Mouse (Mus musculus) forebrain, embryonic 16.5 days (tissue): ENCODE measurements around the gene Mrps9. TPM values are rescaled to one million over a fixed set of nuclear protein-coding genes. Genes with fewer than 3 reads are reported as not detected.

Experiments
- ATAC-seq: fragments of 200-750 bp; cut with Nextera tagmentation; 2 replicates; pipeline ENCODE4 v1.8.0; 2017; ENCODE audit warnings: mild to moderate bottlenecking, moderate library complexity
- H3K27ac ChIP-seq: fragments of 300-500 bp; sonication (generic); 2 replicates; pipeline ENCODE4 v1.5.1; 2014; ENCODE audit warnings: low read length, control low read depth
- H3K27me3 ChIP-seq: fragments of 300-500 bp; sonication (generic); replicated peaks from 2 replicates; pipeline ENCODE4 v1.6.1; 2014; ENCODE audit warnings: low read length; ENCODE audit not compliant: control insufficient read depth, insufficient read depth
- H3K36me3 ChIP-seq: fragments of 300-500 bp; sonication (generic); 2 replicates; pipeline ENCODE4 v1.6.1; 2014; ENCODE audit not compliant: control insufficient read depth, insufficient read depth
- H3K4me1 ChIP-seq: fragments of 300-500 bp; sonication (generic); replicated peaks from 2 replicates; pipeline ENCODE4 v1.6.1; 2014; ENCODE audit warnings: low read length; ENCODE audit not compliant: control insufficient read depth, insufficient read depth
- H3K4me2 ChIP-seq: fragments of 300-500 bp; sonication (generic); 2 replicates; pipeline ENCODE4 v1.6.1; 2014; ENCODE audit warnings: mild to moderate bottlenecking, low read length, control low read depth
- H3K4me3 ChIP-seq: fragments of 300-500 bp; sonication (generic); replicated peaks from 2 replicates; pipeline ENCODE4 v1.5.1; 2014; ENCODE audit warnings: mild to moderate bottlenecking, low read length, control low read depth
- H3K9ac ChIP-seq: fragments of 300-500 bp; sonication (generic); replicated peaks from 2 replicates; pipeline ENCODE4 v1.6.1; 2014; ENCODE audit warnings: low read depth, low read length, control low read depth
- H3K9me3 ChIP-seq: fragments of 300-500 bp; sonication (generic); 2 replicates; pipeline ENCODE4 v1.6.1; 2016; ENCODE audit warnings: low read length; ENCODE audit not compliant: control insufficient read depth
- WGBS: fragments of 180-500 bp; shearing (Covaris S2); extraction: QIAGEN DNeasy Blood & Tissue Kit; methylation state at CpG from one replicate; pipeline ENCODE4 v1.1.7; 2014; 5-methylcytosine and 5-hydroxymethylcytosine counted together
- polyA plus RNA-seq: library from polyadenylated mRNA; unstranded; fragments of >200 nt; fragmentation: Nextera tagmentation; extraction: Ambion mirVana; gene quantifications from 2 replicates; pipeline ENCODE4 v1.2.1, GENCODE M21; 2015

Mrps9 gene
- polyA plus RNA-seq, 1 experiment from 2014 or later = 33.5 TPM

GRCm38 (mm10) chr1:42888541-42889349 lies 37.7 kb downstream of the Mrps9 start:
- WGBS = 19% methylated on average over 22 of the region's 22 CpGs
- H3K9ac ChIP-seq = no peak overlapping the region

GRCm38 (mm10) chr1:42889421-42889887 lies 38.4 kb downstream of the Mrps9 start:
- Histone ChIP-seq H3K4me1 (peaks cover 15% of the 10 kb centered on the region), H3K27ac (no peak overlapping the region; the same call in 1 of the 2 replicates), H3K4me2 (no peak overlapping the region), H3K9ac (0 out of 2 replicates have a peak overlapping the region, but pooled peaks have one; percentile 11), H3K4me3 (no peak overlapping the region), H3K27me3 (no peaks in the 10 kb centered on the region), H3K9me3 (no peaks in the 10 kb centered on the region), H3K36me3 (no peaks in the 10 kb centered on the region)
- ATAC-seq = peak; percentile 67
- WGBS = 24% methylated on average over 7 of the region's 7 CpGs

More at GRCm38 (mm10) chr1:42888541-42889349, 37.7 kb downstream of the Mrps9 start:
- ATAC-seq = peak; percentile 56
- Histone ChIP-seq H3K4me3 (0 out of 2 replicates have a peak overlapping the region, but pooled peaks have one; percentile 13), H3K4me1 (peaks cover 15% of the 10 kb centered on the region), H3K27ac (no peak overlapping the region), H3K4me2 (peak overlapping the region; percentile 27), H3K36me3 (no peaks in the 10 kb centered on the region), H3K9me3 (no peaks in the 10 kb centered on the region), H3K27me3 (no peaks in the 10 kb centered on the region)

DNA sequence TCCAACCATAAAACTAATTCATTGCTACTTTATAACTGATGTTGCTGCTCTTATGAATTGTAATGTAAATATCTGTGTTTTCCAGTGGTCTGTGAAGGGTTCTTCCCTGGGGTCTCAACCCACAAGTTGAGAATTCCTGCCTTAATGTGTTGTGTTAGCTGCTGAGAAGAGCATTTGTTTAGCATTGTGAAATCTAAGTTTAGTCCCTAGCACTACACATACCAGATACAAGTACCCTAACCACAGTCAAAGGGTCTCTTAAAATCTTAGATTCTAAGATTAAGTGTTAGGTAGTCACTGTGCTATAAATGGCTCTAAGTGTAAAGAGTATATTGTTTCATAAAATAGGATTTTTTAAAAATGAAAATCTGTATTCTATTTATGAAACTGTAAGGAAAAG lies 43.7 kb downstream of the Mrps9 start:
- H3K27me3 ChIP-seq = no peaks in the 10 kb centered on the region
- peaks cover under 1% of the 10 kb centered on the region; the same call in 1 of the 2 replicates for H3K4me1 ChIP-seq
- H3K36me3 ChIP-seq = no peaks in the 10 kb centered on the region
- H3K4me2 ChIP-seq = no peak overlapping the region
- no peak overlapping the region for H3K9ac ChIP-seq
- no peak overlapping the region for H3K4me3 ChIP-seq
- H3K9me3 ChIP-seq = no peaks in the 10 kb centered on the region
- no peak for ATAC-seq
- no peak overlapping the region for H3K27ac ChIP-seq

DNA sequence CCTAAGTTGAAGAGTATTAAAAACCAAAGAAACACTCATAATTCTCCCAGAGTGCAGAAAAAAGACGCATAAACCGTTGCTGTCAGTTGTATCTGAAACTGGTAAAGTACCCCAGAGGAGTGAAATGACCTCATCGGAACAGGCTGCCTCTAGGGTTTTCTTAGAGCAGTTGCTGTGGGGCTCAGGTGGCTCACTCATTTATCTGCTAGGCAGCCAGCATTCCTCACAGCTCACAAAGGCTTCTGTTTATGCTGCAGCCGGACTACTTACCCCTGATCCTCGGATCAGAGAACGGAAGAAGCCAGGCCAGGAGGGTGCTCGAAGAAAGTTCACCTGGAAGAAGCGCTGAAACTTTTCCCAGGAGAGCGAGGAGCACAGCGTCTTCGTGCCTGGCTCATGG lies 54.1 kb downstream of the Mrps9 start:
- 0 out of 2 replicates have a peak, but pooled peaks cover 3% of the 10 kb centered on the region for H3K36me3 ChIP-seq
- no peaks in the 10 kb centered on the region for H3K27me3 ChIP-seq
- H3K9me3 ChIP-seq = no peaks in the 10 kb centered on the region
- no peak for ATAC-seq
- H3K4me1 ChIP-seq = no peaks in the 10 kb centered on the region
- no peak overlapping the region for H3K9ac ChIP-seq
- H3K27ac ChIP-seq = no peak overlapping the region
- H3K4me3 ChIP-seq = no peak overlapping the region
- no peak overlapping the region for H3K4me2 ChIP-seq
- WGBS = 88% methylated on average over 11 of the region's 11 CpGs

GRCm38 (mm10) chr1:42906696-42907095 lies 55.7 kb downstream of the Mrps9 start:
- H3K9ac ChIP-seq = no peak overlapping the region
- H3K27me3 ChIP-seq = no peaks in the 10 kb centered on the region
- no peak overlapping the region for H3K27ac ChIP-seq
- 81% methylated on average over 7 of the region's 7 CpGs for WGBS
- no peaks in the 10 kb centered on the region for H3K4me1 ChIP-seq
- no peak overlapping the region for H3K4me2 ChIP-seq
- H3K9me3 ChIP-seq = no peaks in the 10 kb centered on the region
- H3K36me3 ChIP-seq = no peaks in the 10 kb centered on the region
- no peak for ATAC-seq
- no peak overlapping the region for H3K4me3 ChIP-seq

DNA sequence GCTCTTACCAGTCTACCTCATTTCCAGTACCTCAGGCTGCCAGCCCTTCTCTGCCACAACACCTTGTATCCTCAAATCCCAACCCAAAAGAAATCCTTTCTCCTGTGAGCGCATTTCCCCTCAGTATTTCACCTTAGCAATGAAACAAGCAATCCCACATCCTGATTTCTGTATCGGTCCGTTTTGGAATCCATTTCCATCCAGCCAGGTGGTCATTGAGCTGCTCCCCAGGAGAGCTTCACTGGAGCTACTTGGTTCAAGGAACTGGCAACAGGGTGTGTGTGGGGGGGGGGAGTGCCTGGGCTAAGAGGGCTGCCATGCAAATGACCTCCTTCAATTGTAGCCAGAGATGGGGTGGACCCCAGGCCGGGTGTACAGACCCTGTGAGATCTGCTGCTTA lies 56.1 kb downstream of the Mrps9 start:
- Histone ChIP-seq H3K4me3 (no peak overlapping the region), H3K36me3 (no peaks in the 10 kb centered on the region), H3K4me2 (no peak overlapping the region), H3K4me1 (no peaks in the 10 kb centered on the region), H3K9ac (no peak overlapping the region), H3K9me3 (no peaks in the 10 kb centered on the region), H3K27me3 (no peaks in the 10 kb centered on the region), H3K27ac (no peak overlapping the region)
- WGBS = 47% methylated on average over 4 of the region's 4 CpGs
- ATAC-seq = no peak

DNA sequence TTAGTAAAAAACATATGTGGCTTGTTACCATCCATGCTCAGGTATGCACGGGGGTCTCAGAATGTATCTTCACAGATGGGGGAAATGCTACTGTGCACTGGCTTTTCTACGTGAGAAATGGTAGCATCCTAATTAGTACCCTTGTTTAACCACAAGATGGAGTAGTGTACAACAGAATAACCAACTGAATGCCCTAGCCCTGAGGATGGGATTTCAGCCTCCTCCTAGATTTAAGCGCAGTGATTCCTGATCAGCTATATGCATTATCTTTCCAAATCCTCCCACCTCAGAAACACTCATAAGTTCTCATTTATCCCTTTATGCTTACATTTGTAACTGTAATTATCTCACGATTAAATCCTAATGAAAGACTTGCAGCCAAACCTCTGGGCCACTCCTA lies 64.0 kb downstream of the Mrps9 start:
- Histone ChIP-seq H3K4me3 (no peak overlapping the region), H3K36me3 (no peaks in the 10 kb centered on the region), H3K9me3 (no peaks in the 10 kb centered on the region), H3K27ac (no peak overlapping the region), H3K4me2 (no peak overlapping the region), H3K4me1 (no peaks in the 10 kb centered on the region), H3K9ac (no peak overlapping the region), H3K27me3 (no peaks in the 10 kb centered on the region)
- WGBS = 9% methylated on average over 4 of the region's 4 CpGs
- peak; percentile 90 for ATAC-seq

GRCm38 (mm10) chr1:42916719-42917118 lies 65.7 kb downstream of the Mrps9 start:
- no peaks in the 10 kb centered on the region for H3K9me3 ChIP-seq
- H3K4me1 ChIP-seq = no peaks in the 10 kb centered on the region
- no peak overlapping the region for H3K9ac ChIP-seq
- no peaks in the 10 kb centered on the region for H3K36me3 ChIP-seq
- ATAC-seq = no peak
- no peak overlapping the region for H3K27ac ChIP-seq
- H3K4me3 ChIP-seq = no peak overlapping the region
- H3K4me2 ChIP-seq = no peak overlapping the region
- no peaks in the 10 kb centered on the region for H3K27me3 ChIP-seq
- 85% methylated on average over 7 of the region's 7 CpGs for WGBS

DNA sequence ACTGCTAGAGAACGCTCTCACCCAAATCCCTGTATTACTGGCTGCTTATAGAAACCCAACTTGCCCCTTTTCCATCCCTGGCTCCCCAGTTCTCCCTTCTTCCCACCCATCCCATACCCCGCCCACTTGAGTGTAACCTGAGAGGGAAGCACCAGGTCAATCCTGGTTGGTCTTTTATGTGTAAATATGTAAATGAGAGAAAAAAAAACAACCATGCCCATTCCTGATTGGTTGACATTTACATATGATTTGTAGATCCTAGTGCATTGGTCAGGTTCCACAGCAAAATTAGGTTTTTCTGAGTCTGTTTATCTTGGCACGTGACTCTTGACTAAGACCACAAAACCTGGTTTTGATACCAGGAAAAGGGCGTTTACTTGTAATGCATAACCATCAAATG lies 66.9 kb downstream of the Mrps9 start:
- H3K4me3 ChIP-seq = no peak overlapping the region
- H3K9me3 ChIP-seq = no peaks in the 10 kb centered on the region
- H3K36me3 ChIP-seq = no peaks in the 10 kb centered on the region
- no peak overlapping the region for H3K4me2 ChIP-seq
- WGBS = 21% methylated on average over 4 of the region's 4 CpGs
- H3K4me1 ChIP-seq = no peaks in the 10 kb centered on the region
- H3K27ac ChIP-seq = no peak overlapping the region
- no peaks in the 10 kb centered on the region for H3K27me3 ChIP-seq
- ATAC-seq = no peak
- H3K9ac ChIP-seq = no peak overlapping the region
